Mouse (Mus musculus): Measurements from ENCODE around the gene Aqp3. TPM values are rescaled to one million over a fixed set of nuclear protein-coding genes. Genes with fewer than 3 reads are reported as not detected.

The Aqp3 gene
- polyA plus RNA-seq, 1 experiment from 2014 or later = 2.2 TPM

DNA sequence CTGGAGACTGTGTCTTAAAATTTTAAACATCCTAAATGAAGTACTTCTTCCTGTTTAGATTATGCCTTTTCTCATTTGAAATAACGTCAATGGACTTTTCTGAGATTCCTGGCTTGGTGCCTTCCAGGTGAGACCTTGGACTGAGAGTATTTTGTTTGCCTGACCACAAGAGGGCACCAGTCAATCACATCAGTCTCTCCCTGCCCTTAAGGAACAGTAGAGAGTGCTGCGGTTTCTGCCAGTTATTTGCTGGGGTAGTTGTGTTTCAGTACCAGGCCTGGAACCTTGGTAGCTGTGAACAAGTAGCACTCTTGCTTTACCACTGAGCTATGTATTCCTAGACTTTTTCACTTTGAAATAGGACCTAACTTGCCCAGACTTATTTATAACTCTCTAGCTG is 31.4 kb upstream of the Aqp3 start:
- no peak overlapping the region for H3K9ac ChIP-seq
- no peaks in the 10 kb centered on the region for H3K27me3 ChIP-seq
- H3K36me3 ChIP-seq = no peaks in the 10 kb centered on the region
- no peak overlapping the region for H3K4me2 ChIP-seq
- H3K4me1 ChIP-seq = peaks cover 2% of the 10 kb centered on the region; the same call in 1 of the 2 replicates
- no peak overlapping the region for H3K4me3 ChIP-seq
- 0 out of 2 replicates have a peak, but pooled peaks have one; percentile 29 for ATAC-seq (ENCODE audit: borderline replicate concordance, extremely low read depth, low FRiP score, low TSS enrichment)
- 3% methylated on average over 2 of the region's 2 CpGs for WGBS
- no peaks in the 10 kb centered on the region for H3K9me3 ChIP-seq
- H3K27ac ChIP-seq = no peak overlapping the region

GRCm38 (mm10) chr4:41124180-41124951 is 26.4 kb upstream of the Aqp3 start, which contains the start of gene Nol6:
Gene Nol6, minus strand, starts transcription at chr4:41124455.
- peak within 1 kb of the TSS; percentile 52 for H3K9ac ChIP-seq
- no peaks in the 10 kb centered on the region for H3K9me3 ChIP-seq
- peak within 1 kb of the TSS; percentile 67 for H3K4me3 ChIP-seq
- peak within 1 kb of the TSS; percentile 81 for H3K4me2 ChIP-seq
- peak; percentile 100 for ATAC-seq (ENCODE audit: borderline replicate concordance, extremely low read depth, low FRiP score, low TSS enrichment)
- no peaks in the 10 kb centered on the region for H3K27me3 ChIP-seq
- WGBS = under 1% methylated on average over 29 of the region's 29 CpGs
- no peak within 1 kb of the TSS for H3K27ac ChIP-seq
- H3K4me1 ChIP-seq = peaks cover 7% of the 10 kb centered on the region
- peaks cover 32% of the 10 kb centered on the region for H3K36me3 ChIP-seq

DNA sequence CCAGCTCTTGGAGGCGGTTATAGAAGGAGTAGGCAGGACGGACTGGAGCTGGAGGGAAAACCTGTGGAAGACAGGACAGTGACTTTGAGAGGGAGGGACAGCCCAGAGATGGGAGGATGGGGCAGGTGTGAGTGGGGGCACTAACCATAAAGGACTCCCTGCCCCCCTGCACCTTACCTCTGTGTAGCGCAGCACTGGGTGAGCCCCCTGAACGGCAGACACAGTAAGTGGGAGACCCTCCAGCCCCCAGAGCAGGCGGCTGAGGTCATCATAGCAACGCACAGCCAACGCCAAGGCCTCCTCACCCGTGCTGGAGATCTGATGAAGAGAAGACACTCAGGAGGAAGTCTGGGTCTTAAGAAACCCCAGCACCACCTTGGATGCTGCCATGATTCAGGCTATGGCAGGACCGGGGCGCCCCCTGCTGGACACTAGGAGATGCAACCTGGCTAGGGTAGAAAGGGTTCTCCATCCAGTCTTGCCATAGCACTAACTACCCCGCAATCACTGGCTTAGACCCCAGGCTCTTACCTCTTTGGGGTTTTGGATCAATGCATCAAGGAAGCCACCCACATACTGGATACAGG is 20.8 kb upstream of the Aqp3 start:
- no peak for ATAC-seq (ENCODE audit: borderline replicate concordance, extremely low read depth, low FRiP score, low TSS enrichment)

GRCm38 (mm10) chr4:41116817-41117216 is 18.8 kb upstream of the Aqp3 start:
- WGBS = 63% methylated on average over 3 of the region's 3 CpGs
- no peaks in the 10 kb centered on the region for H3K9me3 ChIP-seq
- ATAC-seq (ENCODE audit: borderline replicate concordance, extremely low read depth, low FRiP score, low TSS enrichment) = no peak
- no peak overlapping the region for H3K4me3 ChIP-seq
- H3K4me1 ChIP-seq = no peaks in the 10 kb centered on the region
- H3K36me3 ChIP-seq = peaks cover 70% of the 10 kb centered on the region
- H3K27ac ChIP-seq = no peak overlapping the region
- H3K4me2 ChIP-seq = no peak overlapping the region
- H3K9ac ChIP-seq = no peak overlapping the region
- H3K27me3 ChIP-seq = no peaks in the 10 kb centered on the region

More for the DNA sequence above, 20.8 kb upstream of the Aqp3 start:
- Histone ChIP-seq H3K9ac (no peak overlapping the region), H3K9me3 (no peaks in the 10 kb centered on the region), H3K36me3 (peaks cover 79% of the 10 kb centered on the region), H3K4me1 (peaks cover 7% of the 10 kb centered on the region), H3K4me3 (no peak overlapping the region), H3K27ac (no peak overlapping the region), H3K4me2 (no peak overlapping the region), H3K27me3 (no peaks in the 10 kb centered on the region)
- 67% methylated on average over 11 of the region's 11 CpGs for WGBS

DNA sequence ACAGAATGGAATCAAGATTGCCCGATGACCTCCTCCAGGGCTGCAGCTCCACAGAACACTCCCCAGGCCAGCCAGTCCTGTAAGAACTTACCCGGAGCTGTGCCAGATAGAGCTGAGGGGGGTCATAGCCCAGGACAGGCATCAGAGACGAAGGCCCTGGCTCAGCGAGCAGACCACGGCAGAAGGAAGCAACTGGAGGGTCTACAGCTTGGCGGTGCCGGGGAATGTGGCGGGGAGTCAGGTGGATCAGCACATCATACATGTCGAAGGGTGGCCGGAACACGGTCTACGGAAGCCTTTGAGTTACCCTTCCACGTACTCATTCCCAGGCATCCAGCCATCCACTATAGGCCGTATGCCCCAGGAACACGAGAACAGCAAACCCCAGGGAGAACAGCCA is 17.8 kb upstream of the Aqp3 start:
- ATAC-seq (ENCODE audit: borderline replicate concordance, extremely low read depth, low FRiP score, low TSS enrichment) = no peak
- H3K4me2 ChIP-seq = no peak overlapping the region
- no peak overlapping the region for H3K27ac ChIP-seq
- H3K4me1 ChIP-seq = no peaks in the 10 kb centered on the region
- 91% methylated on average over 15 of the region's 15 CpGs for WGBS
- H3K9me3 ChIP-seq = no peaks in the 10 kb centered on the region
- no peak overlapping the region for H3K9ac ChIP-seq
- H3K4me3 ChIP-seq = no peak overlapping the region
- peaks cover 60% of the 10 kb centered on the region for H3K36me3 ChIP-seq
- no peaks in the 10 kb centered on the region for H3K27me3 ChIP-seq

DNA sequence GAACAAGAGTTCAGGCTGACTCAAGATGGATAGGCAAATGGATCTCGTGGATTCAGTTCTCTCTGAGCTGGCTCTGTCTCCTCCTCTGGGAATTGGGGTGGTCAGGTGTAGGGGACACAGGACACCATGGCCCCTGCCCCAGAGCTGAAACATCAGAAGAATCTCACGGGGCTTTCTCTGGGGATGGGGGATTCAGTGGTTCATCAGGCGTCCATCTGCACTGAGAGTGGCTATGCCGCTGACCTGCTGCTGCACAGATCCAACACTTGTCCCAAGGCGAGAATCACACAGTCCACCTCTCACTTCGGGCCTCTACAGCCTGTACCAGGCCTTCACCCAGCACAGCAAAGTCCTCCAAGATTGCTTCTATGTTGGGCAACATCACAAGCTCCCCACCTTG is 17.1 kb upstream of the Aqp3 start:
- Histone ChIP-seq H3K9me3 (no peaks in the 10 kb centered on the region), H3K4me1 (no peaks in the 10 kb centered on the region), H3K27me3 (no peaks in the 10 kb centered on the region), H3K27ac (no peak overlapping the region), H3K4me3 (no peak overlapping the region), H3K9ac (no peak overlapping the region), H3K36me3 (peaks cover 53% of the 10 kb centered on the region), H3K4me2 (no peak overlapping the region)
- no peak for ATAC-seq (ENCODE audit: borderline replicate concordance, extremely low read depth, low FRiP score, low TSS enrichment)
- 86% methylated on average over 6 of the region's 6 CpGs for WGBS

DNA sequence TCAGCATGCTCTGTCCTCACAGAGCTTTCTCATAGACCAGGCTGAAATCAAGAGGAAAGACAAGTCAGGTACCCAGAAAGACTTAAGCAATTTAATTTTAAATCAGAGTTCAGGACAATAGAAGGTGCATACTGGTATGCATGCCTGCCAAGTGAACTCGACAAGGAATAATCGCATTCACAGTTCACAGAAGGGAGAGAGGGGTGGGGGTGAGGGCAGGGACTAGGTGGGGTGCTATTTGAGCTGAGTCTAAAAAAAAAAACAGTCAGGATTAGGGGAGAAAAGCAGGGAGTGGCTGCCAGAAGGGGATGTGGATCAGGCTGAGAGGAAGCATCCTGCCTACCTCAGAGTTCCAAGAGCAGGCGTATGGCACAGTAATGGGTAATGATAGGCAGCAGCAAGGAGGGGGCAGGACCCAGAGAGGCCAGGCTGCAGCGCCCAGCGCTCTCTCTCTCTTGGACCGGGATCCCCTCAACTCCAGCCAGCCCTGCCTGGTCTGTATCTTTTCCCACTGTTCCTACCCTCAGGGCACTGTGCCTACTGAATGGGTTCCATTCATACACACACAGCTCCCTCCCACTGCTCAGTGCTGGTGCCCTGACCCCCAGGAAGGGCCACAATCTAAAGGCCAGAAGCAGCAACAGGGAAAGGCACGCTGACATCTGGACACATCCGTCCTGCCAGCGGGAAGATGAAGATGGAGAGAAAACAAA is 16.5 kb upstream of the Aqp3 start:
- no peak overlapping the region for H3K27ac ChIP-seq
- WGBS = 85% methylated on average over 9 of the region's 9 CpGs
- no peaks in the 10 kb centered on the region for H3K4me1 ChIP-seq
- H3K9ac ChIP-seq = no peak overlapping the region
- no peak for ATAC-seq (ENCODE audit: borderline replicate concordance, extremely low read depth, low FRiP score, low TSS enrichment)
- H3K4me3 ChIP-seq = no peak overlapping the region
- no peaks in the 10 kb centered on the region for H3K27me3 ChIP-seq
- no peak overlapping the region for H3K4me2 ChIP-seq
- H3K36me3 ChIP-seq = peaks cover 48% of the 10 kb centered on the region
- H3K9me3 ChIP-seq = no peaks in the 10 kb centered on the region

GRCm38 (mm10) chr4:41108717-41109425 is 10.9 kb upstream of the Aqp3 start:
- no peak overlapping the region for H3K4me3 ChIP-seq
- ATAC-seq (ENCODE audit: borderline replicate concordance, extremely low read depth, low FRiP score, low TSS enrichment) = no peak
- H3K9me3 ChIP-seq = no peaks in the 10 kb centered on the region
- H3K27me3 ChIP-seq = no peaks in the 10 kb centered on the region
- no peak overlapping the region for H3K27ac ChIP-seq
- no peak overlapping the region for H3K4me2 ChIP-seq
- H3K9ac ChIP-seq = no peak overlapping the region
- H3K36me3 ChIP-seq = 0 out of 2 replicates have a peak, but pooled peaks cover 1% of the 10 kb centered on the region
- H3K4me1 ChIP-seq = no peaks in the 10 kb centered on the region
- 70% methylated on average over 10 of the region's 10 CpGs for WGBS

GRCm38 (mm10) chr4:41107440-41107839 is 9.5 kb upstream of the Aqp3 start:
- Histone ChIP-seq H3K27ac (no peak overlapping the region), H3K4me1 (no peaks in the 10 kb centered on the region), H3K9me3 (no peaks in the 10 kb centered on the region), H3K4me3 (no peak overlapping the region), H3K4me2 (no peak overlapping the region), H3K27me3 (no peaks in the 10 kb centered on the region), H3K9ac (no peak overlapping the region), H3K36me3 (no peaks in the 10 kb centered on the region)
- 52% methylated on average over 4 of the region's 4 CpGs for WGBS
- no peak for ATAC-seq (ENCODE audit: borderline replicate concordance, extremely low read depth, low FRiP score, low TSS enrichment)

DNA sequence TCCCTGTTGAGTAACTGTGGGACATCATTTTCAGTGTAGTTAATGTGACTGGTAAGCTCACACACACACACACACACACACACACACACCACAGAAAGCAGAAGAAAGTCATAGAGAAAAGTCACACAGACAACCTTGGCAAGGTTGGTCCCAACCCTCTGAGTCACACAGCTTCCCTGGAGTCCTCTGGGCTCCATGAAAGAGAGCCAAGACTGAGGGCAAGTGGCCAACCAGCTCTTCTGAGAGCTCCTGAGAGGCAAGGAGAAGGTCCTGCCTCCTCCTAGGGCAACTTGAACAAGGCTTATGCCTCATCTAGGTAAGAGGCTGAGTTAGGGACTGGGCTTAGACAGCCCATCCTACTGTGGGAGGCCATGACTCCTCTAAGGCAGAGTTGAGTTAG is 4.9 kb upstream of the Aqp3 start:
- no peak overlapping the region for H3K27ac ChIP-seq
- no peak for ATAC-seq (ENCODE audit: borderline replicate concordance, extremely low read depth, low FRiP score, low TSS enrichment)
- H3K36me3 ChIP-seq = no peaks in the 10 kb centered on the region
- H3K9me3 ChIP-seq = no peaks in the 10 kb centered on the region
- peaks cover 19% of the 10 kb centered on the region for H3K27me3 ChIP-seq
- no peak overlapping the region for H3K9ac ChIP-seq
- peaks cover 9% of the 10 kb centered on the region for H3K4me1 ChIP-seq
- no peak overlapping the region for H3K4me3 ChIP-seq
- no peak overlapping the region for H3K4me2 ChIP-seq

GRCm38 (mm10) chr4:41100986-41101385 is 3.0 kb upstream of the Aqp3 start:
- Histone ChIP-seq H3K9me3 (no peaks in the 10 kb centered on the region), H3K4me3 (no peak overlapping the region), H3K4me1 (peaks cover 23% of the 10 kb centered on the region), H3K27me3 (peaks cover 30% of the 10 kb centered on the region), H3K36me3 (no peaks in the 10 kb centered on the region), H3K4me2 (no peak overlapping the region), H3K27ac (no peak overlapping the region), H3K9ac (no peak overlapping the region)
- ATAC-seq (ENCODE audit: borderline replicate concordance, extremely low read depth, low FRiP score, low TSS enrichment) = no peak
- 64% methylated on average over 1 of the region's 1 CpGs for WGBS

All from lung, embryonic 15.5 days (tissue).